ENCODE assay signal across 12 mouse cellular contexts in the genomic region with DNA sequence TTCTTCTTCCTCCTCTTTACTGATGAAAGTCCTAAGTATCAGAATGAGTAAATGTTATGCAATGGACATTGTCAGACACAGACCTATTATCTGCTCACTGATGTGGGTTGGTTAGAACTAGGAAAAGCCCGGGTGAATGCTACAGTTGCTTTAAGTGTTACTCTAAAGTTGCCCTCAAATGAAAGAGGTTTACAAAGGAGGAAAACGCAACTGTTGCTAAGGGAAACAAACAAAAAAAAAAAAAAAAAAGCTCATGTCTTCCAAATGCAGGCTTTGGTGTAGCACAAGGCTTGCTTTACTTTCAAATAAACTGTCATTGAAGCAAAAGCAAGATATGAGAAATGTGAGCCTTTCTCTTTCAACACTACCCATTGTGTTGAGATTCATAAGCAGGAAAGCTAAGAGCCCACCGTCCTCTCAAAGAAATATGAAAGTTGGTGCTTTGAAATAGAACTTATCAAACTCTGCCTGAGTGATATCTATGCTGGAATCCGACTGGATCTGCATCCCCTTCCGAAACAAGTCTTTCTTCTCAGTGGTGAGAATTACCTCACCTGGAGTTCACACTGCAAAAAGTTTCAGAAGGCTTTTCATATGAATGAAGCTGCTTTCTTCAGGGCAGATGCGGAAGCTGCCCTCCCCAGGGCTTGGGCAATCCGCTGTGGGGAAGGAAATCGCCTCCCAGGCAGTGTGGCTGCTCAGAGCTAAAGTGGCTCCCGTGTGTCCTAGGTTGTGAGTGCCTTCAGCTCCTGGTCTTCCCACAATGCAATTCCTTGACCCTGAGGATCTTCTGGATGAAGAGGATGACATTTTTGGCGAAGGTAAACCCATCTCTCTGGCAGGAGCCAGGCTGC. TPM values are rescaled to one million over a fixed set of nuclear protein-coding genes. Genes with fewer than 3 reads are reported as not detected.
A peak's percentile ranks its signal among the peaks of the same experiment; 100 is the strongest.
DNase-seq lines count a peak whose midpoint lies in the region; ATAC-seq lines count a peak whose summit lies in the region.
"Had no signal": no experiment of that assay in that cellular context is flagged by ENCODE, and none has a peak within 500 bp of the region (broad histone marks: within the 10 kb centered on the region; RNA-seq: fewer than 3 reads in every experiment).

No protein-coding gene starts in this region.

- H3K27ac ChIP-seq in heart, embryonic 16.5 days (ENCODE audit: low read length), result peak overlapping the region; percentile 10; the same call in 1 of the 2 replicates
- H3K27ac ChIP-seq in heart, embryonic 12.5 days (ENCODE audit: poor library complexity, severe bottlenecking), result no peak overlapping the region
- H3K27ac ChIP-seq: forebrain, embryonic 10.5 days; neural tube, embryonic 13.5 days; stomach, embryonic 15.5 days had no signal

- DNase-seq in T-cell, adult 2 months (ENCODE audit: low spot score), result peak; percentile 56
- peak; percentile 62 for DNase-seq in lung, postnatal 4 days
- DNase-seq in thymus, postnatal 0 days (ENCODE audit: low spot score), result peak; percentile 62
- DNase-seq in kidney, adult 11 months, result no peak
- DNase-seq in layer of hippocampus, adult 8-10 months (ENCODE audit: low spot score in 2 of 2), result no peak
- no peak for DNase-seq in cerebellum, adult 8-10 months
- DNase-seq: kidney, postnatal 36 days had no signal

- no peaks in the 10 kb centered on the region; the same call in 1 of the 2 replicates for H3K9me3 ChIP-seq in heart, embryonic 16.5 days (replicated peaks; ENCODE audit: control insufficient read depth, low read length)
- no peaks in the 10 kb centered on the region for H3K9me3 ChIP-seq in heart, embryonic 12.5 days (replicated peaks)
- H3K9me3 ChIP-seq: forebrain, embryonic 10.5 days; neural tube, embryonic 13.5 days; stomach, embryonic 15.5 days had no signal

- peak overlapping the region; percentile 21; the same call in 1 of the 2 replicates for H3K4me2 ChIP-seq in heart, embryonic 16.5 days (ENCODE audit: low read depth, low read length)
- H3K4me2 ChIP-seq in heart, embryonic 12.5 days, result no peak overlapping the region
- H3K4me2 ChIP-seq: neural tube, embryonic 13.5 days; stomach, embryonic 15.5 days had no signal

- H3K4me1 ChIP-seq in heart, embryonic 16.5 days (ENCODE audit: control insufficient read depth, insufficient read depth, low read length), result peaks cover 27% of the 10 kb centered on the region
- peaks cover 22% of the 10 kb centered on the region for H3K4me1 ChIP-seq in heart, embryonic 12.5 days (replicated peaks)
- H3K4me1 ChIP-seq: stomach, embryonic 15.5 days had no signal

- no peak for ATAC-seq in heart, embryonic 16.5 days (replicated peaks; ENCODE audit: extremely low read depth, insufficient read depth, low FRiP score)
- no peak for ATAC-seq in heart, embryonic 12.5 days (ENCODE audit: insufficient number of reproducible peaks, low FRiP score)

- H3K36me3 ChIP-seq in heart, embryonic 16.5 days (ENCODE audit: control insufficient read depth, insufficient read depth), result no peaks in the 10 kb centered on the region
- H3K36me3 ChIP-seq in heart, embryonic 12.5 days, result no peaks in the 10 kb centered on the region
- H3K36me3 ChIP-seq: forebrain, embryonic 10.5 days; neural tube, embryonic 13.5 days; stomach, embryonic 15.5 days had no signal

- H3K9ac ChIP-seq in heart, embryonic 16.5 days (ENCODE audit: low read length), result peak overlapping the region; percentile 41
- no peak overlapping the region for H3K9ac ChIP-seq in heart, embryonic 12.5 days
- H3K9ac ChIP-seq: neural tube, embryonic 13.5 days; stomach, embryonic 15.5 days had no signal

- no peaks in the 10 kb centered on the region for H3K27me3 ChIP-seq in heart, embryonic 16.5 days (ENCODE audit: control insufficient read depth, insufficient read depth, low read length)
- H3K27me3 ChIP-seq in heart, embryonic 12.5 days (replicated peaks), result no peaks in the 10 kb centered on the region
- H3K27me3 ChIP-seq: neural tube, embryonic 13.5 days; stomach, embryonic 15.5 days had no signal

- WGBS in heart, embryonic 16.5 days, result 51% methylated on average over 10 of the region's 10 CpGs
- 46% methylated on average over 10 of the region's 10 CpGs for WGBS in heart, embryonic 12.5 days

- peak overlapping the region; percentile 7; the same call in 1 of the 2 replicates for H3K4me3 ChIP-seq in heart, embryonic 16.5 days (ENCODE audit: low read length)
- no peak overlapping the region for H3K4me3 ChIP-seq in heart, embryonic 12.5 days
- H3K4me3 ChIP-seq: forebrain, embryonic 10.5 days; neural tube, embryonic 13.5 days; stomach, embryonic 15.5 days had no signal

RNA-seq across cellular contexts. Expression of a gene that starts 32.2 kb away (rescaled TPM):
- 17.3 and 17.8 TPM in 2 replicates for polyA plus RNA-seq in heart, embryonic 16.5 days (2015; fragmentation: Nextera tagmentation; extraction: Ambion mirVana)
- polyA plus RNA-seq in heart, embryonic 12.5 days (2016; fragmentation: Nextera tagmentation; extraction: Ambion mirVana), result 10.5 and 10.9 TPM in 2 replicates
- polyA plus RNA-seq in thymus, postnatal 0 days (2015; fragmentation: Nextera tagmentation; extraction: Ambion mirVana), result 16.3 and 18.6 TPM in 2 replicates
- 10 to 100 TPM; 69.2 to 92.1 (median 76.4) TPM for total RNA-seq in layer of hippocampus, adult 8-10 months (2022)

Comparison
In these comparisons a context has a peak if more than half of its experiments do, and no peak if none do; other contexts are left out.
1. DNase-seq: peak in T-cell, adult 2 months (single experiment), lung, postnatal 4 days (2 of 2) and thymus, postnatal 0 days (single experiment); none in kidney, adult 11 months (single experiment), layer of hippocampus, adult 8-10 months (0 of 2) and cerebellum, adult 8-10 months (single experiment).